Mouse (Mus musculus) myocyte (in vitro differentiated cells): ENCODE measurements at regions not wholly inside any gene's neighbourhood (a gene's known extent, or its start where the extent isn't known, plus 50 kb on each side); places are given as distances from the start of the nearest gene placed in this dataset.
A peak's percentile ranks its signal among the peaks of the same experiment; 100 is the strongest.

Experiments used
- H3K27me3 ChIP-seq: one replicate; pipeline ENCODE4 v1.6.1; 2011; ENCODE audit not compliant: control insufficient read depth, insufficient read depth, insufficient read length
- H3K36me3 ChIP-seq: one replicate; pipeline ENCODE4 v1.6.1; 2011; ENCODE audit not compliant: control insufficient read depth, insufficient read depth
- H3K4me2 ChIP-seq: one replicate; pipeline ENCODE4 v1.6.1; 2011; ENCODE audit warnings: low read depth, control low read depth
- H3K4me3 ChIP-seq: one replicate; pipeline ENCODE4 v1.5.1; 2011; ENCODE audit warnings: mild to moderate bottlenecking, control low read depth, moderate library complexity
- H3K79me2 ChIP-seq: one replicate; pipeline ENCODE4 v1.6.1; 2011; ENCODE audit not compliant: control insufficient read depth, insufficient read depth
- H3ac ChIP-seq: one replicate; pipeline ENCODE4 v1.6.1; 2011; ENCODE audit not compliant: control insufficient read depth, insufficient read length
- CEBPB ChIP-seq: IDR thresholded peaks from 2 replicates; pipeline ENCODE4 v1.6.1; 2011; ENCODE audit warnings: mild to moderate bottlenecking, moderate library complexity; ENCODE audit not compliant: poor library complexity, insufficient read depth, severe bottlenecking
- E2F4 ChIP-seq: IDR thresholded peaks from one replicate; pipeline ENCODE4 v1.6.1; 2011; ENCODE audit warnings: mild to moderate bottlenecking, control low read depth, moderate library complexity; ENCODE audit not compliant: insufficient read depth
- MAX ChIP-seq: IDR thresholded peaks from one replicate; pipeline ENCODE4 v1.6.1; 2011; ENCODE audit warnings: low read depth, mild to moderate bottlenecking, control low read depth
- MYOD1 ChIP-seq, 3 experiments: IDR thresholded peaks; one replicate each; pipeline ENCODE4 v1.6.1; 2011; ENCODE audit warnings: control low read depth in 2 of 3, low read depth in 2 of 3, mild to moderate bottlenecking in 2 of 3, moderate library complexity in 1 of 3; ENCODE audit not compliant: insufficient read length in 2 of 3, control insufficient read depth in 1 of 3
- MYOG ChIP-seq, 3 experiments: IDR thresholded peaks; one replicate each; pipeline ENCODE4 v1.6.1; 2011; ENCODE audit warnings: control low read depth in 2 of 3, low read depth in 2 of 3, mild to moderate bottlenecking in 2 of 3; ENCODE audit not compliant: insufficient read length in 2 of 3, control insufficient read depth in 1 of 3, insufficient read depth in 1 of 3
- POLR2A ChIP-seq: IDR thresholded peaks from one replicate; pipeline ENCODE4 v1.6.1; 2011; ENCODE audit warnings: low read depth, mild to moderate bottlenecking, control low read depth, moderate library complexity; ENCODE audit not compliant: insufficient read length
- POLR2AphosphoS2 ChIP-seq: IDR thresholded peaks from one replicate; pipeline ENCODE4 v1.6.1; 2011; ENCODE audit warnings: low read depth, control low read depth; ENCODE audit not compliant: insufficient read length
- REST ChIP-seq: IDR thresholded peaks from one replicate; pipeline ENCODE4 v1.6.1; 2011; ENCODE audit warnings: mild to moderate bottlenecking, control low read depth, moderate library complexity; ENCODE audit not compliant: insufficient read depth, insufficient read length
- SRF ChIP-seq: IDR thresholded peaks from one replicate; pipeline ENCODE4 v1.6.1; 2011; ENCODE audit warnings: low read depth; ENCODE audit not compliant: control insufficient read depth, insufficient read length
- TCF12 ChIP-seq: IDR thresholded peaks from one replicate; pipeline ENCODE4 v1.6.1; 2011; ENCODE audit warnings: mild to moderate bottlenecking, control low read depth; ENCODE audit not compliant: poor library complexity, insufficient read depth, severe bottlenecking
- TCF3 ChIP-seq: IDR thresholded peaks from one replicate; pipeline ENCODE4 v1.6.1; 2011; ENCODE audit warnings: low read depth, control low read depth; ENCODE audit not compliant: insufficient read length
- USF1 ChIP-seq: IDR thresholded peaks from one replicate; pipeline ENCODE4 v1.6.1; 2011; ENCODE audit warnings: low read depth, mild to moderate bottlenecking, control low read depth, moderate library complexity

- TF ChIP-seq TCF12 (no peak), MAX (no peak), SRF (no peak), MYOG (IDR thresholded peaks at IDR 0.05; ENCODE audit: control insufficient read depth in 1 of 3, insufficient read depth in 1 of 3, insufficient read length in 2 of 3, low read depth in 2 of 3) (no peak), E2F4 (no peak), CEBPB (no peak), MYOD1 (IDR thresholded peaks at IDR 0.05; ENCODE audit: control insufficient read depth in 1 of 3, insufficient read length in 2 of 3, low read depth in 2 of 3) (no peak), TCF3 (no peak), POLR2AphosphoS2 (no peak), POLR2A (no peak), REST (no peak), USF1 (no peak)
- no peaks in the 10 kb centered on the region for H3K36me3 ChIP-seq
- H3ac ChIP-seq, result no peak overlapping the region
- no peak overlapping the region for H3K4me3 ChIP-seq
- H3K4me2 ChIP-seq, result no peak overlapping the region
- no peaks in the 10 kb centered on the region for H3K27me3 ChIP-seq
- peaks cover 11% of the 10 kb centered on the region for H3K79me2 ChIP-seq
These were observed 147.9 kb downstream of the Chst1 start for GRCm38 (mm10) chr2:92747406-92747805.

- TF ChIP-seq MYOG (IDR thresholded peaks at IDR 0.05; ENCODE audit: control insufficient read depth in 1 of 3, insufficient read depth in 1 of 3, insufficient read length in 2 of 3, low read depth in 2 of 3) (no peak), USF1 (no peak), REST (no peak), SRF (no peak), MYOD1 (IDR thresholded peaks at IDR 0.05; ENCODE audit: control insufficient read depth in 1 of 3, insufficient read length in 2 of 3, low read depth in 2 of 3) (no peak), POLR2A (no peak), MAX (no peak), POLR2AphosphoS2 (no peak), CEBPB (no peak)
- Histone ChIP-seq H3K79me2 (no peaks in the 10 kb centered on the region), H3K36me3 (no peaks in the 10 kb centered on the region), H3ac (no peak overlapping the region), H3K4me2 (peak overlapping the region; percentile 71), H3K4me3 (no peak overlapping the region), H3K27me3 (no peaks in the 10 kb centered on the region)
These were observed 150.6 kb downstream of the Chst1 start for GRCm38 (mm10) chr2:92750116-92750515.

- TF ChIP-seq MYOD1 (IDR thresholded peaks at IDR 0.05; ENCODE audit: control insufficient read depth in 1 of 3, insufficient read length in 2 of 3, low read depth in 2 of 3) (no peak), REST (no peak), E2F4 (no peak), TCF12 (no peak), MYOG (IDR thresholded peaks at IDR 0.05; ENCODE audit: control insufficient read depth in 1 of 3, insufficient read depth in 1 of 3, insufficient read length in 2 of 3, low read depth in 2 of 3) (no peak), CEBPB (no peak), SRF (no peak), POLR2AphosphoS2 (no peak), MAX (no peak), POLR2A (no peak), TCF3 (no peak), USF1 (no peak)
- Histone ChIP-seq H3K36me3 (no peaks in the 10 kb centered on the region), H3K4me3 (no peak overlapping the region)
These were observed 151.2 kb downstream of the Chst1 start for GRCm38 (mm10) chr2:92750672-92751071.

GRCm38 (mm10) chr2:92751256-92751655, 151.7 kb downstream of the Chst1 start:
- Histone ChIP-seq H3K27me3 (no peaks in the 10 kb centered on the region), H3K36me3 (no peaks in the 10 kb centered on the region), H3K4me2 (peak overlapping the region; percentile 71), H3ac (no peak overlapping the region), H3K4me3 (no peak overlapping the region), H3K79me2 (no peaks in the 10 kb centered on the region)
- TF ChIP-seq E2F4 (no peak), MAX (no peak), TCF3 (no peak), POLR2A (no peak), REST (no peak), USF1 (no peak), POLR2AphosphoS2 (no peak), SRF (no peak), CEBPB (no peak), MYOD1 (IDR thresholded peaks at IDR 0.05; ENCODE audit: control insufficient read depth in 1 of 3, insufficient read length in 2 of 3, low read depth in 2 of 3) (no peak), MYOG (IDR thresholded peaks at IDR 0.05; ENCODE audit: control insufficient read depth in 1 of 3, insufficient read depth in 1 of 3, insufficient read length in 2 of 3, low read depth in 2 of 3) (no peak), TCF12 (no peak)

More at GRCm38 (mm10) chr2:92750672-92751071, 151.2 kb downstream of the Chst1 start:
- peak overlapping the region; percentile 71 for H3K4me2 ChIP-seq
- H3K79me2 ChIP-seq, result no peaks in the 10 kb centered on the region
- no peaks in the 10 kb centered on the region for H3K27me3 ChIP-seq
- no peak overlapping the region for H3ac ChIP-seq
